Mouse (Mus musculus) macrophage (primary cell): Measurements from ENCODE around the gene Ppm1l. TPM values are rescaled to one million over a fixed set of nuclear protein-coding genes. Genes with fewer than 3 reads are reported as not detected.

Source experiments
- H3K27ac ChIP-seq: fragments of 350-480 bp; formaldehyde crosslinking; 2 replicates; pipeline ENCODE4 v1.9.0; 2021
- H3K36me3 ChIP-seq: fragments of 350-480 bp; formaldehyde crosslinking; 2 replicates; pipeline ENCODE4 v1.9.0; 2021; ENCODE audit errors: inconsistent target
- H3K4me3 ChIP-seq: fragments of 350-480 bp; formaldehyde crosslinking; 2 replicates; pipeline ENCODE4 v1.9.0; 2021; ENCODE audit errors: inconsistent target
- H3K79me2 ChIP-seq: fragments of 350-480 bp; formaldehyde crosslinking; 2 replicates; pipeline ENCODE4 v1.9.0; 2021; ENCODE audit errors: inconsistent target
- WGBS: methylation state at CpG from one replicate; pipeline ENCODE4 v1.1.7; 2026; ENCODE audit warnings: inconsistent platforms; ENCODE audit not compliant: missing documents; 5-methylcytosine and 5-hydroxymethylcytosine counted together
- polyA plus RNA-seq: library from polyadenylated mRNA; stranded (reverse); fragments of 250-400 nt; gene quantifications from 3 replicates; pipeline ENCODE4 v1.2.4, GENCODE M21; 2018; ENCODE audit warnings: inconsistent platforms

Ppm1l gene
- polyA plus RNA-seq, 1 experiment from 2014 or later: 0.16 TPM

GRCm38 (mm10) chr3:69599166-69599500 is 282.5 kb downstream of the Ppm1l start:
- Histone ChIP-seq H3K4me3 (no peak overlapping the region; the same call in 1 of the 2 replicates), H3K36me3 (no peaks in the 10 kb centered on the region), H3K27ac (peak overlapping the region; percentile 45), H3K79me2 (peaks cover 41% of the 10 kb centered on the region)
- 25% methylated on average over 5 of the region's 5 CpGs for WGBS

DNA sequence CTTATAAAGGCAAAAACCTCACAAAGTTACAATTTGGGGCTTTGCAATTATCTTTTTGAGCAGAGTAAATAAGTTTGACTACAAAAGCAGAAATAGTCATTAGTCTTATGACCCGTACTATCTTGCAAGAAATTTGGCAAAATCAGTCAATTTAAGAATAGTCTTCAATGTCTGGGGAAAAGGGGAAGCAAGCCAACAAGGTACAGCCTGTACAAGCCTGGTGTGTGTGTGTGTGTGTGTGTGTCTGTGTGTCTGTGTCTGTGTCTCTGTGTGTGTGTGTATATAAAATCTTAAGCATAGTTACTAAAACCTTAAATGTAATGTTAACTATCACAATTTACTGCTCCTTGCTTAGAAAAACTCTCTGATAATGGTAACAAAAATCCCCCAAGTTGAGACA is 290.3 kb downstream of the Ppm1l start:
- H3K27ac ChIP-seq: peak overlapping the region; percentile 92
- no peaks in the 10 kb centered on the region for H3K36me3 ChIP-seq

GRCm38 (mm10) chr3:69607468-69607867 is 290.8 kb downstream of the Ppm1l start:
- no peak overlapping the region for H3K4me3 ChIP-seq
- peak overlapping the region; percentile 92 for H3K27ac ChIP-seq
- H3K79me2 ChIP-seq: no peaks in the 10 kb centered on the region
- WGBS: 100% methylated on average over 1 of the region's 1 CpGs
- no peaks in the 10 kb centered on the region for H3K36me3 ChIP-seq

More for the DNA sequence above, 290.3 kb downstream of the Ppm1l start:
- WGBS: 8% methylated on average over 1 of the region's 1 CpGs
- H3K79me2 ChIP-seq: no peaks in the 10 kb centered on the region
- H3K4me3 ChIP-seq: no peak overlapping the region

GRCm38 (mm10) chr3:69607909-69608308 is 291.2 kb downstream of the Ppm1l start:
- H3K4me3 ChIP-seq: no peak overlapping the region
- WGBS: 96% methylated on average over 5 of the region's 5 CpGs
- peak overlapping the region; percentile 92 for H3K27ac ChIP-seq
- no peaks in the 10 kb centered on the region for H3K36me3 ChIP-seq
- H3K79me2 ChIP-seq: no peaks in the 10 kb centered on the region

Other genes with a start within 250 kb of the Ppm1l start
- gene Kpna4, start 189.7 kb upstream of the Ppm1l start, polyA plus RNA-seq: 59.1 to 89.1 TPM (median 64.7 TPM) in 3 replicates
- gene Arl14, start 94.4 kb upstream of the Ppm1l start, polyA plus RNA-seq: not detected in 3 replicates